Mouse (Mus musculus) MEL-GATA-1-ER (cell line): ENCODE data around the gene Olfr1342.

Experiments used
- DNase-seq: peaks from one replicate; pipeline ENCODE4 v3.0.0-alpha.2; 2012; ENCODE audit warnings: low read depth; ENCODE audit errors: extremely low read depth

Olfr1342 gene

GRCm38 (mm10) chr4:118692412-118692973 is at the start of gene Olfr1342:
TSS of gene Olfr1342 (minus strand) at chr4:118692756.
- no peak for DNase-seq

GRCm38 (mm10) chr4:118741881-118742280 is 49.3 kb upstream of the Olfr1342 start:
- no peak for DNase-seq

GRCm38 (mm10) chr4:118740988-118741698 is 48.6 kb upstream of the Olfr1342 start:
- no peak for DNase-seq

DNA sequence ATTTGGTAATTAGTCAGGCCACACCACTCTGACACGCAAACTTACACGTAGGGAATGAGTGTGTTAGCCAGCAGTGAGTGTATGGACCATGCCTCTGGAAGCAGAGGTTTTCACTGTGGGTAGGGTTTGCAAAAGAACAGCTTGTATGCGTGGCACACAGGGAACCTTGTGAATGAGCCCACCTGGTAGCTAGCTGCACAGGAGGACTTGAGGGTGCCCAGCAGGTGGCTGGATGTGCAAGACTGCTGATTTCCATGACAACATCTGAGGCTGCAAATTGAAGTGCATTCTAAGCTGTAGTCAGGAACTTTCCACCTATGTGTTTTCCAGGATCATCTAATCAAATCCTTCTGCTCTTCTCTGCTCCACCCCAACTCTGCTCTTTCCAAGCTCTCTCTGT is 47.0 kb upstream of the Olfr1342 start:
- no peak for DNase-seq

- DNase-seq = no peak
These were observed 39.3 kb upstream of the Olfr1342 start, which contains the start of gene Olfr1339 for GRCm38 (mm10) chr4:118731875-118732274. TSS of gene Olfr1339 (plus strand) at chr4:118732175.

DNA sequence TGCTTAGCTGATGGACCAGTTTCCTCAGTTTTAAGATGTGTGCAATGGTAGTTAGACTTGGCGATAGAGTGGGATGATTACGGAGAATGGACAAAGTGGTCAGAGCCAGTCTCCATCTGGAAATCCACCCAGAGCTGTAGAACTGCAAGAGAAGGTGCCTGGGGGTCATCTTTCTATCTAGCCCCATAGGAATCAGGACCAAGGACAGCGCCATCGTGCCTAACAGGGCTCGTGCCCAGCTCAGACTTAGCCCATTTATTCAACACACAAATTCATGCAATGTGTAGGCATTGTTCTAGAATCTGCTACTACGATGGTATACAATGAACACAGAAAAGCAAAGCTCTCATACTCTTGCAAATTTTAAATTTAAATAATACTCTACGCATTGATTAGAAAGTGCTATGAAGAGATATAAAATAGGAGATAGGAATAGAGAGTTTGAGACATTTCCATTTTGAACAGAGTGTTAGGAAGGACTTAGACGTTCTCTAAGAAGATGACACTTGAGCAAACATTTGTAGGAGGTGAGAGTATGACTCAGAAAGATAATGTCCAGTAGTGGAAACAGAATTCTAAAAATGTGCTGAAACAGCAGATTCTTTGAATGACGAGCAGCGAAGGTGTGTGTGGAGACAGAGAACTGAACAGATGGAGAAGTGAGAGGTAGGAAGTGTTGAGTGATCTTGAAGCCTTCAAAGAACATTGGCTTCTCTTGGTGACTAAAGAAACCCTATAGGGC is 29.4 kb upstream of the Olfr1342 start:
- peak; percentile 4 for DNase-seq

DNA sequence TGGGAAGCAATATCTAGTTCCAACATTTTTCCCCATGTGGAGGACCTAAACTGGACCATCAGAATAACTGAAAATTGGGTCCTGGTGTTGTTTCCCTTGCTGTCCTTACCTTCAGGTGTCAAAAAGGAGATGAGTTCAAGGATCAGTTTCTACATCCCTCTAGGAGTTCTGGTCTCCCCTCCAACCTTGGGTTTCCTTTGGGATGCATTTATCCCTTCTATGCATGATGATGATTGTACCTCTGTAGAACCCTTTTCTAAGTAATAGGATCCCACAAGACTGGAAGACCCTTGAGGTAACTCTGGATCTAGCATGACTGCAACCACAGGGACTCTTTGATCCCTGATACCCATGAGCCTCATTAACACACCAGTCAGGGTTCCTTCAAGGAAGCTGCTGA is 27.3 kb upstream of the Olfr1342 start, which contains the start of gene Olfr1340:
TSS of gene Olfr1340 (plus strand) at position 301 of the 400 bp plus-strand sequence.
- no peak for DNase-seq

DNA sequence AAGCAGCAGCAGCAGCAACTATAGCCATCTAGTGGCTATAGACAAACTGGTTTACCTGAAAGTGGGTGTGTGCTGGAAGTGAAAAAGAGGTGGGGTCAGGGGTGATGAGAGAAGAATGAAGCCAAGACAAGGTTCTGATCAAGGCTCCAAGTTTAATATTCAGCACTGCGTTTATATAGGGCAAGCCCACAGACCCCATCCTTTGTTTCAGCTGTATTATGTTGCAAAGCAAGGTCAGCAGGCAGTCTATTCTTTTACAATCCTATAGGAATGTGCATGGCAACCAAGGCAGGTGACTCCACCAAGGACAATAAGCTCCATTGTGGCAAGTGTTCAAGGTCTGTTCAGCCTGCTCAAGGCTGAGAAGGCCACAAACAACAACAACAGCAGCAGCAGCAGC is 19.1 kb upstream of the Olfr1342 start:
- DNase-seq = no peak

DNA sequence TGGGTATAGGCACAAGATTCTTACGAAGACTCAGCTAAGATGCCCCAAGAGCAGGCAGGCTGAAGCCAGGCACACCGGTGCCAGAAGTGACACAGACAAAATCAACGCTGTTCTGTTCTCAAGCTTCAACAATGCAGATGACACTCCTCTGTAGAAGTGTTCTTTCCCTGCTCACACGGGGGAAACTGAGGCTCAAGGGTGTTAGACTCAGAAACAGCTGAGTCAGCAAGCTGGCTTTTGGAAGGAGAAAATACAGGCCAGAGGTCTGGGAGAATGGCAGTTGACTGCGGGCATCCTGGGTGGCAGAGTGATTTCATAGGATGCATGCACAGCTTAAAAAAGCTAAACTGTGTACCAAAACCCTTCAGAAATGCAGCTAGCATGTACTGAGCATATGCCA is 15.5 kb upstream of the Olfr1342 start:
- DNase-seq = no peak

GRCm38 (mm10) chr4:118703223-118703622 is 10.7 kb upstream of the Olfr1342 start, which contains the start of gene Olfr1341:
TSS of gene Olfr1341 (plus strand) at chr4:118703523.
- no peak for DNase-seq

- DNase-seq = no peak
These were observed 1.3 kb upstream of the Olfr1342 start for GRCm38 (mm10) chr4:118693812-118694211.

DNA sequence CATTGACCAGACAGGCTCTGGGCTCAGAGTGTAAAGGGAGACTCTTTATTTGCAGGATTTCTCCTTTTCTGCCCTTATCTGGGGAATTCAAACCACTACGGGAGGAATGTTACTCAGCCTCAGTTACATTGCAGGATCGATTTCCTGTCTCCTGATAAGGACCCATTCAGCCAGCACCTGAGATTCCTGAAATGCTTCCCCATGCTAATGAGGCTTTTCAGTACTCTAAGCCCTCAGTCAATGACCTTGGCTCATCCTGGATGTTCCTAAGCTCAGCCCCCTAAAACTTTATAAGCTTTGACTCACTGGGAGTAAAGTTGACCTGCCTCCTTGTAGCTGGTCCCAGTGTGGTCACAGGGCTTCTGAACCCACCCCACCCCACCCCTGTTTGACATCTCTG is 5.5 kb downstream of the Olfr1342 start:
- DNase-seq = no peak

- DNase-seq = no peak
These were observed 33.9 kb downstream of the Olfr1342 start, which contains the start of gene Olfr62 for GRCm38 (mm10) chr4:118658652-118659051. TSS of gene Olfr62 (plus strand) at chr4:118658952.

DNA sequence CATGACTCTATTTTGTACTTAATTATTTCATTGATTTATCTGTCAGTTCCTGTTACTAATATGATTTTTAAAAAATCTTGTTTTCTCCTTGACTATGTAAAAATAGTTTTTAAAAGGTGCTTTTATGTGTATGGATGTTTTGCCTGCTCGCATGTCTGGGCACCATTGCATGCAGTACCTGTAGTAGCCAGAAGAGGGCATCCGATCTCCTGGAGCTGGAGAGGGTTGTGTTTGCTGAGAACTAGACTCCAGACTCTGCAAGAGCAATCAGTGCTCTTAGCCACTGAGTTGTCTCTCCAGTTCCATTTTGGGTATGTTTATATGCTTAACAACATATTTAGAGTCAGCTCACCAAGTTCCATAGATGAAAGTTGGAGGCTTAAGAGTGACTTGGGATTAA is 47.3 kb downstream of the Olfr1342 start:
- peak; percentile 27 for DNase-seq

GRCm38 (mm10) chr4:118642346-118643190 is 50.0 kb downstream of the Olfr1342 start:
- no peak for DNase-seq
